Mouse (Mus musculus) ES-Bruce4 (cell line): Measurements from ENCODE around the gene Tsc22d1. TPM values are rescaled to one million over a fixed set of nuclear protein-coding genes. Genes with fewer than 3 reads are reported as not detected.
A peak's percentile ranks its signal among the peaks of the same experiment; 100 is the strongest.

Experiments used
- H3K27ac ChIP-seq: 2 replicates; pipeline ENCODE4 v1.5.1; 2012; ENCODE audit warnings: low read length, inconsistent platforms; ENCODE audit not compliant: insufficient read depth
- H3K27me3 ChIP-seq: 2 replicates; pipeline ENCODE4 v1.6.1; 2012; ENCODE audit warnings: mild to moderate bottlenecking, low read length, inconsistent platforms; ENCODE audit not compliant: control insufficient read depth, poor library complexity, insufficient read depth, severe bottlenecking
- H3K36me3 ChIP-seq: 2 replicates; pipeline ENCODE4 v1.6.1; 2012; ENCODE audit warnings: inconsistent platforms, mild to moderate bottlenecking, low read length, moderate library complexity; ENCODE audit not compliant: control insufficient read depth, poor library complexity, insufficient read depth, severe bottlenecking
- H3K4me1 ChIP-seq: one replicate; pipeline ENCODE4 v1.8.1; 2011; ENCODE audit warnings: low read length; ENCODE audit not compliant: control insufficient read depth, insufficient read depth
- H3K4me3 ChIP-seq: 2 replicates; pipeline ENCODE4 v1.5.1; 2011; ENCODE audit warnings: low read depth, mild to moderate bottlenecking, low read length
- H3K9ac ChIP-seq: 2 replicates; pipeline ENCODE4 v1.6.1; 2012; ENCODE audit warnings: low read depth, mild to moderate bottlenecking, inconsistent platforms; ENCODE audit not compliant: poor library complexity, severe bottlenecking
- H3K9me3 ChIP-seq: replicated peaks from 2 replicates; pipeline ENCODE4 v1.6.1; 2012; ENCODE audit warnings: mild to moderate bottlenecking, low read length, inconsistent platforms; ENCODE audit not compliant: control insufficient read depth, poor library complexity, insufficient read depth, severe bottlenecking
- CTCF ChIP-seq: IDR thresholded peaks from one replicate; pipeline ENCODE4 v1.8.1; 2011; ENCODE audit warnings: low read depth, low read length
- EP300 ChIP-seq: IDR thresholded peaks from 2 replicates; pipeline ENCODE4 v1.6.1; 2011; ENCODE audit warnings: low read depth, low read length; ENCODE audit not compliant: insufficient read depth
- POLR2A ChIP-seq: IDR thresholded peaks from one replicate; pipeline ENCODE4 v1.8.1; 2011; ENCODE audit warnings: low read length; ENCODE audit not compliant: insufficient read depth
- polyA plus RNA-seq: library from polyadenylated mRNA; stranded (reverse); fragments of >200 nt; gene quantifications from 2 replicates; pipeline ENCODE4 v1.2.4, GENCODE M21; 2011; ENCODE audit warnings: low read depth; ENCODE audit not compliant: missing spikeins, insufficient read depth, insufficient read length

The Tsc22d1 gene
- polyA plus RNA-seq, 1 experiment: 261 TPM

DNA sequence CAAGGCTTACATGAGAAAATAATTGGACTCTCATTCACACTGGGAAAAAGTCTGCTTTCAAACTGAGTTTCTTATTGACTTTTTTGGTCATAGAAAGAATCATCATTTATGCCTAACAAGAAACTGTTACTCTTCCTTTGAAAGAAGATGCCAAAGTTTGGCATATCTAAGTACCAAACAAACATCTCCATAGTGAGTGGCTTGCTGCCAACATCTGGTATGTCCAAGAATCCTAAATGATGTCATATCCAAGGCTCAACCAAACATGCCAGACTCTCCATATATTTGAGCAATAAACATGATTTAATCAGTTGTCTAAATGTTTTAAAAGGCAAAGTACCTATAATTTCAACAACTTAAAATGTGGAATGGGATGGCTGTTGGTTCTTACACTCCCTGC, 16.5 kb upstream of the Tsc22d1 start:
- H3K27me3 ChIP-seq: no peaks in the 10 kb centered on the region
- no peak overlapping the region for H3K27ac ChIP-seq
- H3K36me3 ChIP-seq: no peaks in the 10 kb centered on the region
- no peak for TF ChIP-seq POLR2A
- no peak for TF ChIP-seq CTCF
- TF ChIP-seq EP300: no peak
- no peak overlapping the region for H3K9ac ChIP-seq
- H3K4me3 ChIP-seq: no peak overlapping the region
- no peaks in the 10 kb centered on the region for H3K4me1 ChIP-seq
- no peaks in the 10 kb centered on the region for H3K9me3 ChIP-seq

GRCm38 (mm10) chr14:76402574-76402973, 12.2 kb upstream of the Tsc22d1 start:
- no peaks in the 10 kb centered on the region for H3K9me3 ChIP-seq
- no peak overlapping the region for H3K9ac ChIP-seq
- TF ChIP-seq POLR2A (no peak), EP300 (no peak), CTCF (no peak)
- H3K4me3 ChIP-seq: no peak overlapping the region
- no peaks in the 10 kb centered on the region for H3K27me3 ChIP-seq
- H3K36me3 ChIP-seq: no peaks in the 10 kb centered on the region
- H3K27ac ChIP-seq: no peak overlapping the region
- H3K4me1 ChIP-seq: no peaks in the 10 kb centered on the region

DNA sequence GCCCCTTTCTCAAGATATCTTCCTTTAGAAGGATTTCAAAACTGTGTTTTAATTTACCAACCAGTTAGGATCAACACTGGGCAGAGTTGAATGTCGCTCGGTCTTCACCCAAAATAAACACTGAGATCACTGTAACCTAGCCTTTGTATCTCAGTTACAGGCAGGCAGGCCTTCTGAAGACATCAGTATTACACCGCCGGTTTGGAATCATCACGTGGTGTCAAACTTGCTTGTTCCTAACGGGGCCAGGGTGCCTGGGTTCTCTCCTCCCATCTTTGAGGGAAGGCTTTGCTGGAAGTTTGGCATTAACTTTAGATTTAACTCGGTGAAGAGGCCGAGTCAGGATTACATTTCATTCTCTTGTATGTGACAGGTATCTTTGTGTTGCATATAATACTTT, 5.7 kb upstream of the Tsc22d1 start:
- H3K9ac ChIP-seq: no peak overlapping the region
- no peaks in the 10 kb centered on the region for H3K4me1 ChIP-seq
- no peak overlapping the region for H3K27ac ChIP-seq
- H3K9me3 ChIP-seq: no peaks in the 10 kb centered on the region
- no peaks in the 10 kb centered on the region for H3K27me3 ChIP-seq
- TF ChIP-seq CTCF (no peak), POLR2A (no peak), EP300 (no peak)
- no peaks in the 10 kb centered on the region for H3K36me3 ChIP-seq
- no peak overlapping the region for H3K4me3 ChIP-seq

- peak overlapping the region; percentile 77 for H3K27ac ChIP-seq
Measured at GRCm38 (mm10) chr14:76413773-76414121, 1.0 kb upstream of the Tsc22d1 start.

GRCm38 (mm10) chr14:76414122-76414861, 469 bp upstream of the Tsc22d1 start:
- Histone ChIP-seq H3K9ac (peak overlapping the region; percentile 100), H3K36me3 (peaks cover 15% of the 10 kb centered on the region), H3K9me3 (no peaks in the 10 kb centered on the region), H3K4me1 (peaks cover 2% of the 10 kb centered on the region), H3K4me3 (peak overlapping the region; percentile 58), H3K27me3 (no peaks in the 10 kb centered on the region), H3K27ac (peak overlapping the region; percentile 77)
- TF ChIP-seq POLR2A (peak; percentile 27), CTCF (no peak), EP300 (0 out of 2 replicates have a peak, but pooled peaks have one; percentile 10)

More at GRCm38 (mm10) chr14:76413773-76414121, 1.0 kb upstream of the Tsc22d1 start:
- no peaks in the 10 kb centered on the region for H3K27me3 ChIP-seq
- H3K4me3 ChIP-seq: peak overlapping the region; percentile 58
- peaks cover 15% of the 10 kb centered on the region for H3K36me3 ChIP-seq
- no peak for TF ChIP-seq EP300
- no peak for TF ChIP-seq CTCF
- no peak for TF ChIP-seq POLR2A
- H3K4me1 ChIP-seq: peaks cover 2% of the 10 kb centered on the region
- no peaks in the 10 kb centered on the region for H3K9me3 ChIP-seq
- peak overlapping the region; percentile 100 for H3K9ac ChIP-seq

DNA sequence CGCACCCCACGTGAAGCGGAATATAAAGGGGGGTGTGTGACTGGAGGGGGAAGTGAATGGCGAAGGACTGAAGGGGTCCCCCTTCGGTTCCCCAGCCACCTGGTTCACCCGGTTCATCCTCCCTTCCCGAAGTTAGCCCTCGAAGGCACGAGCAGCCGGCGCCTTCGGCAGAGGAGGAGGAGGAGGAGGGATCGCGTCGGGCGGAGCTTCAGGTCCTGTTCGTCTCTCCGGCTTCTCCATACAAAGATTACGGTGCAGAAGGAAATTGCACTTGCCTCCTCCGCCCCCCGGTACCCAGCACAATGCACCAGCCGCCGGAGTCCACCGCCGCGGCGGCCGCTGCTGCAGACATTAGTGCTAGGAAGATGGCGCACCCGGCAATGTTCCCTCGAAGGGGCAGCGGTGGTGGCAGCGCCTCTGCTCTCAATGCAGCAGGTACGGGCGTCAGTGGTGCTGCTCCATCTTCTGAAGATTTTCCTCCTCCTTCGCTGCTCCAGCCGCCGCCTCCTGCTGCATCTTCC, 1.1 kb downstream of the Tsc22d1 start:
- no peak for TF ChIP-seq POLR2A
- no peak for TF ChIP-seq CTCF
- no peak for TF ChIP-seq EP300
- Histone ChIP-seq H3K9ac (peak overlapping the region; percentile 100), H3K9me3 (no peaks in the 10 kb centered on the region), H3K36me3 (peaks cover 15% of the 10 kb centered on the region), H3K4me1 (peaks cover 2% of the 10 kb centered on the region), H3K27me3 (no peaks in the 10 kb centered on the region), H3K27ac (no peak overlapping the region), H3K4me3 (peak overlapping the region; percentile 58)
